Mouse (Mus musculus) liver, adult 2 months (tissue): ENCODE results near the gene Egf.

Experiments
- CTCF ChIP-seq: fragments of 200-500 bp; IDR thresholded peaks from 2 replicates; pipeline ENCODE4 v1.5.1; 2011; ENCODE audit warnings: low read depth, low read length, control low read depth
- POLR2A ChIP-seq: fragments of 200-500 bp; IDR thresholded peaks from 2 replicates; pipeline ENCODE4 v1.6.1; 2011; ENCODE audit warnings: low read length, control low read depth; ENCODE audit not compliant: insufficient read depth; ENCODE audit errors: extremely low read depth

DNA sequence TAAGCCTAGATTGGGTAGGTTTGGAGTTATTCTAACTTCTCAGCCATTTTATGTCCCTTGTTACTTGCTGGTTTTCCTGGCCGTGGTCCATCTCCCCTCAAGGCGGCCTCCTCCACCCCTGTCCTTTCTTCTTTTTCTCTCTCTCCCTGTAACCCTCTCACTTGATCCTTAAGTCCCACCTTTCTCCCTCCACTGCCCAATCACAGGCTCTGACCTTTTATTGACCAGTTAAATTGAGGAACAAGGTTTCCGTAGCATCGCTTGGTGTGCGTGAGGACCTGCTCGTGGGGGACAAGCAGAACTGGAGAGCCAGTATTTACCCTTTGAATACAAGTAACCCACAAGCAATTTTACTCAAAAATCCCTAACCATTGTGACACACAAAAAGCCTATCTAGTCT lies 56.8 kb downstream of the Egf start:
- TF ChIP-seq POLR2A (no peak), CTCF (no peak)
